Mouse (Mus musculus) granulocyte monocyte progenitor cell, adult 5-6 weeks (primary cell): ENCODE data around the gene Tars2. TPM values are rescaled to one million over a fixed set of nuclear protein-coding genes. Genes with fewer than 3 reads are reported as not detected.

Source experiments
- ATAC-seq: replicated peaks from 2 replicates; pipeline ENCODE4 v1.8.0; 2016; ENCODE audit warnings: mild to moderate bottlenecking, moderate TSS enrichment, inconsistent platforms; ENCODE audit not compliant: poor library complexity, severe bottlenecking
- total RNA-seq, 2 experiments: library from RNA; stranded (forward) in 1 of 2; stranded (reverse) in 1 of 2; fragments of 200-712, 200-1000 nt in 1 of 2; fragments of >200 nt in 1 of 2; fragmentation: Nextera tagmentation in 1 of 2; gene quantifications; 2 replicates each; pipeline ENCODE4 v1.2.3; 2014 to 2017

The Tars2 gene
- total RNA-seq, 2 experiments from 2014 or later: 47.6 to 63.0 TPM

DNA sequence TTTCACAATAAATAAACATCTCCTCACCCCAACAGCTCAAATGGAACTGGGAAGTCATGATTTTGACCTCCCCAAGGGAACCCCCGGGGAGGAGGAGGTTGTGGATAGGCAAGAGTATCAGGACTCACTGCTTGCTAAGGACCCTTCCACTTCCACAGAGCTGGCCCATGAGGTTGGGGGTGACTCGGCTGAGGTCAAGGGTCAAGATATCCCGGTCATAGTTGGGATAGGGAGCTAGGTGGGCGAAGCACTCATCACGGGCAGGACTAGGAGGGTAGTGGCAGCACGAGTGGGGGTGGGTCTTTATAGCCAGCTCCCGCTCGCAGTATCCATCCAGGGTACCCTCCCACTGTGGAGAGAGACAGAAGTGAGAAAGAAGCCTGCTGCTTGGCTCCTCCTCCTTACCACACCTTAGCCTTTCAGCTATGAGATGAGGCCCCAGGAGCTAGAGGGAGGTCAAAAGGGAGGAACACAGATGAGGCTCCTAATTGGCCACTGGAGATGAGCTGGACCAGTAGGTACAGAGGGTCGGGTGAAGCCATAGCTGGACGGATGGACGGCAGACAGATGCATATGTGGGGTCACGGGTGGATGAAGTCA, 24.8 kb downstream of the Tars2 start:
- ATAC-seq: no peak

DNA sequence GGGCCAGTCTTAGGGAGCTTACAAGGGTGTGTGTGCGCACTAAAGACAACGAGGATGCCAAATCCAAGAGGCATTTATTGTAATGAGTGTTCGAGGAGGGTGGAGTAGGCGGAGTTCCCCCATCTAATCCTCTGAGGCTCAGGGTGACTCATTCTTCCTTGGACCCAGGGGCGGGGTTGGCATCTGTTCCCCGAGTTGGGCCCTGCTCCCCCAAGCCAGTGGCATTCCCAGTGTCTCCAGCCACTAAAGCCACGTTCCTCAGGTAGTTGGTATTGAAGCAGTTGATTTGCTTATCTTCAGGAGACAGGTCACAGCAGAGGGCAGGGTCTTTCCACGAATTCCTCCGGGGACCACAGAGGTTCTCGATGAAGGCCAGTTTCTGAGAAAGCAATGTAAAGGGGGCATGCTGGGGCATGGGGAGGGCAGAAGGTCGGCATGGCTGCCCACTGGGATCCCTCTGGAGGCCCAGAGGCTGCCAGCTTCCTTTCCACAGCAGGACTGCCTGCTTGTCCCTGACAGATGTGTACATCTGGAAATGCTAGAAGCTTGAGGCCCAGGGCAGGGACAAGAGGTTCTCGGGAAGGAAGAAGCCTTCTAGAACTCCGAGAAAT, 25.8 kb downstream of the Tars2 start:
- no peak for ATAC-seq

DNA sequence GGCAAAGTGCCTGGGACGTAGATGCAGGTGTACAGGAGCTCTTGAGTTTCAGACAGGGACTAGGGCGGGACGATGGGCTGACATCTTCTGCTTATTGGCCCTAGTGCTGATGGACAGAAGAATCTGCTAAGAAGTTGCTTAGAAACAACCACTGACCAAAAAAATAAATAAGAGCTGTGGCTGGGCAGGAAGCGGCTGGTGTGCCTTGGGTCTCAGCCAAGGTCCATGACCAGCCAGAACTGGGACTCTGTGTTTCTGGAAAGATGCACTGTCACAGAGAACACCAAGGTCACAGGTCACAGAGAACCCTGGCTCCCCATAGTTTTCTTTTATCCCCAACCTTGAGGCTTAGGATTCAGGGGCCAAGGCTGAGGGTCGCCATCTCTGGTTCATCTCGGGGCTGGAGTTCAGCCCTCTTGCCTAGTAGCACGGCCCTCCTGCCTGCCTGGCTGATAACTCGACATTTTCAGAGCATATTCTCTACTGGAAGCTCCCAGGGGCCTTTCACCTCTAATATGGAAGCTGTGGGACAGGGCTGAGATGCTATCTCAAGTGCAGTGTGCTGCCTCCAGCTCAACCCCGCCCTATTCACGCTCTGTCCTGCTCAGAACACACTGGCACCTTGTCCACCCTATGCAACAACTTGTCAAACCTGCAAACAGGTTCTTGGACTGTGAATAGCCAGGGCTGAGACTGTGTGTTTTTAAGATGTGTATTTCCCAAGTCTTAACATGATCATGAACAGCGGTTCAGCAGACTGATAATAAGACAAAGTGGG, 27.1 kb downstream of the Tars2 start:
- peak; percentile 52 for ATAC-seq

DNA sequence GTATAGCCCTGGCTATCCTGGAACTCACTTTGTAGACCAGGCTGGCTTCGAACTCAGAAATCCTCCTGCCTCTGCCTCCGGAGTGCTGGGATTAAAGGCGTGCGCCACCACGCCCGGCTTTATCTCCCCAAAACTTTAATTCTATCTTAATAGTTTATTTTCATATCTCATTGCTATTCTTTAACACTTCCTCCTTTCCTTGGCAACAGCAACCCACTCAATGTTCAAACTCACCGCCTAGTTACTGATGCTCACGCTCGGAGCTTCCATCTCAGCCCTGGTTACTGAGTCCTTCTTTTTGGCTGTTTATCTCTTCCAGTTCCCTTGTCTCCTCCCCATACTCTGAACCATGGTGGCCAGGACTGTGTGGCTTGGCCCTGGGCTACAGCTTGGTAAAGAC, 27.7 kb downstream of the Tars2 start:
- ATAC-seq: no peak; the same call in 1 of the 2 replicates

DNA sequence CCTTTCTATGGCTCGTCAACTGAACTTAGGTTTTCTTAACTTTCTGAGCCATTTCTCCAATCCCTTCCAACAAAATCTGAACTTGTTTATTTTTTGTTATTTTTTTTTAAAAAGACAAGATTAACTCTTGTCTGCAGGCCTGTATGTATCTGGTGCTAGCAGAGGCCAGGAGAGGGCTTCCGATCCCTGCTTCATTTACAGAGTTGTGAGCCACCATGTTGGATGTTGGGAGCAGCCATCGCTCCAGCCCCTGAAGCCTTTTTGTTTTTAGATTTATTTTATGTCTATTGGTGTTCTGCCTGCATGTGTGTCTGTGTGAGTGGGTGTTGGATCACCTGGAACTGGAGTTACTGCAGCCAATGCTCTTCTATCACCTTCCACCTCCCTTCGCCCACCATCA, 28.2 kb downstream of the Tars2 start:
- ATAC-seq: no peak

DNA sequence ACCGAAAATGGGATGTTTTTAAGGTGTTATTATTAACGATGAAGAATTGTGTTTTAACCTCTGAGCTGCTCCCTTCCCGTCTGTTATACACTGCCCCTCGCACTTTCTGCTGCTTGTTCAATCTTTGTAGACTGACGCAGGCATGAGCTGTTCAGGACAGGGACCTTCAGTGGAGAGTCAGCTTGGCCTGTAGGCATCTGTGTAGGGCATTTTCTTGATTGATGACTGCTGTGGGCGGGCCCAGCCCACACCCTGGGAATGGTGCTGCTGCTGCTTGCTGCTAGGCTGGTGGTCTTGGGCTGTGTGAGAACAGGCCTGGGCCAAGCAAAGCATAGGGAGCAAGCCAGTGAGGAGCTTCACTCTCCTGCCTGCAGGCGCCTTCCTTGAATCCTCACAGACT, 29.6 kb downstream of the Tars2 start:
- no peak for ATAC-seq

DNA sequence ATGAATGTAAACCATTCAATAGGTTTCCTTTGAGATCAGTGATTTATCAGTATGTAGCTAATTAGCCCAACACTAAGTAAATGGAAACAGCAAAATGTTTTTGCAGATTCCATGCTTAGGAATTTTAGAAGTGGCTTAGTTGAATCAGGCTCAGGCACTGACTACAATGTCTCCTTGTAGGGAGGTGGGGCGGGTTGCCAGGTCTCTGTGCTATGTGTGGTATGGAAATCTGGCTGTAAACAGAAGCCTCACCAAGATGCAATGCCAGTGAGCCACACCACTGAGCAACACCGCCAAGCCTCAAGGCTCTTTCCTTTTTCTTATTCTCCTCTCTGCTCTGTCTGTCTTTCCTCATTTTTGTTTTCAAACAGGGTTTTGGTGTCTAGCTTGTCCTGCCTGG, 31.1 kb downstream of the Tars2 start:
- ATAC-seq: no peak

DNA sequence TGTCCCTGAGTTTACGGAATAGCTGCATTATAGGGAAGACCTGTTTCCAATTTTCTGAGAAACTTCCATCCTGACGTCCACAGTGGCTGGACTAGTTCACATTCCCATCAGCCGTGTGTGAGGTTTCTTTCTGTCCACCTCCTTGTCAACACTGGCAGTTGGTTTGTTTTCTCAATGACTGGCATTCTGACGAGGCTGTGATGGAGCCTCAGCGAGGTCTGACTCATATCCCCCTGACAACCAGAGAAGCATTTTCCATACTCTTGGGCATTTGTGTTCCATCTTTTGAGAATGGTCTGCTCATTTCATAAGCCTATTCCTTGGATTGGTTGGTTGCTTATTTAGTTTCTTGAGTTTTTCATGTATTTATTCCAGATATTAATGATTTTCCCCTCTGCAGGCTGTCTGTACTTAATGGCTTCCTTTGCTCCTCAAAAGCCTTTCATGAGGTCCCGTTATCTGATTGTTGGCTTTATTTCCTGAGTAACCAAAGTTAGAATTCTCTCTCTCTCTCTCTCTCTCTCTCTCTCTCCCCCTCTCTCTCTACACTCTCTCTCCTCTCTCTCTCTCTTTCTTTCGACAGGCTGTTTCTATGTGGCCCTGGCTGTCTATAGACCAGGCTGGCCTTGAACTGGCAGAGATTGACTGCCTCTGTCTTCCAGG, 33.2 kb downstream of the Tars2 start:
- no peak for ATAC-seq

DNA sequence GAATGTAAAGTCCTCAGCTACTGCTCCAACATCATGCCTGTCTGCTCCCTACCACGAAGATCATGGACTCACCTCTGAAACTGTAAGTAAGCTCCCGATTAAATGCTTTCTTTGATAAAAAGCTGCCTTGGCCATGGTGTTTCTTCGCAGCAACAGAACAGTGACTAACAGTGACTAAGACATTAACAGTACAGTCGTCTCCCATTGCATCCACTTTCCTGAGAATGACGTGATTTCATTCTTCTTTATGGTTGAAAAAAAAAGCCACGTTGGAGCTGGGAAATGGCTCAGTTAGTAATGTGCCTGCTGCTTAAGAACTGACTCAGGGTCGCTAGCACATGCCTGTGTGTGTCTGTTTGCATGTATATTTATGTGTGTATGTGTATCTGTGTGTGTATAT, 34.1 kb downstream of the Tars2 start:
- ATAC-seq: no peak

DNA sequence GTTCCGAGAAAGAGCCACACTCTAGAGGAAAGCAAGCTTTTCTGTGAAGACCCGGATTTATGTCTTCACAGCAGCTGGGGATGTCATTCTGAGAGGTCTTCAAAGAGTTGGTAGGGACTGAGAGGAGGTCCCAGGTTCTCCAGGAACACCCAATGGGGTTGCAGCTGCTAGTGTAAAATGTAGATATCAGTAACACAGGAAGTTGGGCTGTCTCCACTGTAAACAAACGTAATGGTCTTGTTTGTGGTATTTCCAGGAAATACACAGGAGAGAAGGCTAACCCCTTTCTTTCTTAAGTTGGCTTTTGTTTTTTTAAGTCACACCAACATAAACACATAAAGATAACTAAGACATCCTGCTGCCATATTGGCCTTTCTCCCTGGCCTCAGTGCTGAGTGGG, 37.6 kb downstream of the Tars2 start:
- no peak for ATAC-seq

DNA sequence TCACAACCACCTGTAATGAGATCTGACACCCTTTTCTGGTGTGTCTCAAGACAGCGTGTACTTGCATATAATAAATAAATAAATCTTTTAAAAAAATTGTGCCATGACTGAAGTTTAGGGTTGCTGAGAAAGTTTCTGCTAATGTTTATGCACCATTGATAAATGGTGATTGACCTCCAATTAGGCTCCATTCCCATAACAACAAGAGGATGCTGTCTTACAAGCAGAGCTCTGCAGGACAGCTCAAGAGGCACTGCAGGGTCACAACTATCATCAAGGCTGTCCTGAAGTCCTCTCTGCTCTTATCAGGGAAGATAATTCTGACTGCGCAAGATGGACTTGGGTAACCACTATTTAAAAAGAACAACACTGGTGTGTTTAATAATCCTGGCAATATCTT, 41.9 kb downstream of the Tars2 start:
- no peak for ATAC-seq

DNA sequence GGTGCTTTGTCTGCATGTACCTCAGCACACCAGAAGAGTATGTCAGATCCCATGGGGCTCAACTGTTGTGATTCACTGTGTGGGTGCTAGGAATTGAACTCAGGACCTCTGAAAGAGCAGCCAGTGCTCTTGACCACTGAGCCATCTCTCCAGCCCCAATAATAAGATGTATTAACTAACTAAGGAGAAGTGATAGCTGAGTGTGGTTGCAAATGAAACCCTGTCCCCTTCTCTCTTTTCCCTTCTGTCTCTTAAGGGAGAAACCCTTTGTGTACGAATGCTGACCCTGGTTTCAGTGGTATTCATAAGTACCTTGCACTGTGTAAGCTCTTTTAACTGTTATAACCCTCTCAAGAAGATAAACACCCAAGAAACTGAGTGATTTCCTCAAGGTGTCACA, 43.9 kb downstream of the Tars2 start:
- ATAC-seq: no peak

DNA sequence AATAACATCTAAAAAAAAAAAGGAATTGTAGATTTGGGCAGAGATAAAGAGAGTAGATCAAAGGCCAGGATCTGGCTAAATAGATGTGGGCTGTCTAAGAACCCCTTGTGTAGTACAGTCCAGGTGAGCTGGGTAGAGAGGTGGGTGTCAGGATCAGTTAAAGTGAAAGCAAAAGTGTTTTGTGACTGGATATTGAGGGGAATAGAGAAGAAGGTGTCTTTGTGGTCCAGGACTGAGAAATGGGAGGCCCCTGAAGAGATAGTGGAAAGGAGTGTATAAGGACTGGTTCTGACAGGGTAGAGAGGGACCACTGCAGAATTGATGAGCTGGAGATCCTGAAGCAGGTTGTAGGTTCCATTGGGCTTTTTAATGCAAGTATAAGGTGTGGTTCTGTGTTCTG, 50.0 kb downstream of the Tars2 start:
- no peak for ATAC-seq

DNA sequence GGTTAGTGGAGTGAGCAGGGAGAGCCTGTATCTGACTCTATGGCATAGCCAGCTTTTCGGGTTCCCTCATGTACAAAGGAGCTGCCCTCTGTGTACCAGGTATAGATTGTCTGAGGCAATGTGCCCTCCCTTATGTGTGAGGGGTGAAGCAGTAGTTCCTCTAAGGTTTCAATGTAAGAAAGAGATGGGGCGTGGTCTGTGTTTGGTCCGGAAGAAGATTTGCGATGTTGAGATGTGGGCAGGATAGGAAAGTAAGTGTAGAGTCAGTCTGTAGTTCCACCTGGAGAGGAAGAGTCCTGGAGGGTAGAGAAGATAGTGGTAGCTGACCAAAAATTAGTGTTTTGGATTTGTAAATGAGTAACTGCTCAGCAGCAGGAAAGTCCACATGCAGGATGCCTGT, 51.0 kb downstream of the Tars2 start:
- ATAC-seq: no peak

DNA sequence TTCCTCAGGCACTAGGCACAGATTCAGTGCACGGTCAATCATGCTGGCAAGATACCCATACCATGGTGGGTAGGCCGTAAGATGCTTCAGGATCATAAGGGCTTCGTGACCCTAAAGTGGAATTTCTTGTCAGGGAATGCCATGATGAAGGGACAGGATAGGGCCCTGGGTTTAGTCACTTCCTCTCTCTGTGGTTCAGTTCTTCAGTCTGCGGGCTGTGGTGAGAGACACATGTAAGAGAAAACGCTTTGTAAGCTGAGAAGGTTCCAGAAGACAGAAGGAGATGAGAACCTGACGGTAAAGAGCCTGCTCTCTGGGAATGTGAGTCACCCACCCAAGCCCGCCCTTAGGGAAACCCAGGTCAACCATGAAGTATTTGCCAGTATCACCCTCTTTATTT, 52.5 kb downstream of the Tars2 start:
- peak; percentile 79 for ATAC-seq

DNA sequence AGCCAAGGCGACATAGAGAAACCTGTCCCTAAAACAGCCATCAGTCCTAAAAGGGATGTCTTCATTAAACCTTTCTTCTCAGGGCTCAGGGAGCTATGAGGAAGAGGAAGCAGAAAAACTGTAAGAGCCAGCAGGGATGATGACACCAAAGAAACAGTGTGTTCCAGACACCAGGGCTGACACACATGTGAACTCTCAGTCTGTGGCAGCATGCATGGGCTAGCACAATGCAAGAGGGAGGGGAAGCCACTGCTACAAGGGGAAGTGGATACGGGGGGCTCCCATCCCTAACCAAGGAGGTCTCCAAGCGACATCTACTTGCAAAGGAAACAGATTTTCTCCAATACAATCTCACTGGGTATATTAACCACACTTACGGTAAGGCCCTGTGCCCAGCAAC, 53.7 kb downstream of the Tars2 start:
- peak; percentile 87 for ATAC-seq

DNA sequence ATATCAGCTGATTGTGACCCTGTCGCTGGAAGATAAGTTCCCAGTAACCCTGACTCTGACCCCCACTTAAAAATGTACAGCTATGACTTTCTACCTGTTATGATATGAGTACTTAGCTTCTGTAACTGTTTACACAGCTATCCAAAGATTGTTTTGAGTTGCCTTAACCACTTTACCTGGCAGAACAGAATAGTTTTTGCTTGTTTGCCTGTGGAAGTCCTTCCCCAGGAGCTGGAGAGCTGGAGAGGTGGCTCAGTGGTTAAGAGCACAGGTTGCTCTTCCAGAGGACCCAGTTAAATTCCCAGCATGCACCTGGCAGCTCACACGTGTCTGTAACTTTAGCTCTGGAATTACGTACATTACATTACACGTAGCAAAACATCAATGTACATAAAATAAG, 55.4 kb downstream of the Tars2 start:
- ATAC-seq: no peak

DNA sequence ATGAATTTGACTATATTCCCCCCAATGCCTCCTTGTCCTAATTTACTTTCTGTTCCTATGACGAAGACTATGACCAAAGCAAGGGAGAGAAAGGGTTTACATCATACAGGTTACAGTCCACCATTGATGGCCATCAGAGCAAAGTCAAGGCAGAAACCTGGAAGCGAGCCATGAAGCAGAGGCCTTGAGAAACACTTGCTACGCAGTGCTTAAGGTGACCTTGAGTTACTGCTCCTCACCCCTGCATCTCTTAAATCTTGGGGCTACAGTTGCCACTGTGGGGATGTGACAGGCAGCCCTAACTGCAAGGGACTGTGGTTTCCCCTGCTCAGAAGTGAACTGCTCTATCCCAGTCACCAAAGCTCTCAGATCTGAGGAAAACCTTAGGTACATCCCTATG, 56.7 kb downstream of the Tars2 start:
- ATAC-seq: no peak

DNA sequence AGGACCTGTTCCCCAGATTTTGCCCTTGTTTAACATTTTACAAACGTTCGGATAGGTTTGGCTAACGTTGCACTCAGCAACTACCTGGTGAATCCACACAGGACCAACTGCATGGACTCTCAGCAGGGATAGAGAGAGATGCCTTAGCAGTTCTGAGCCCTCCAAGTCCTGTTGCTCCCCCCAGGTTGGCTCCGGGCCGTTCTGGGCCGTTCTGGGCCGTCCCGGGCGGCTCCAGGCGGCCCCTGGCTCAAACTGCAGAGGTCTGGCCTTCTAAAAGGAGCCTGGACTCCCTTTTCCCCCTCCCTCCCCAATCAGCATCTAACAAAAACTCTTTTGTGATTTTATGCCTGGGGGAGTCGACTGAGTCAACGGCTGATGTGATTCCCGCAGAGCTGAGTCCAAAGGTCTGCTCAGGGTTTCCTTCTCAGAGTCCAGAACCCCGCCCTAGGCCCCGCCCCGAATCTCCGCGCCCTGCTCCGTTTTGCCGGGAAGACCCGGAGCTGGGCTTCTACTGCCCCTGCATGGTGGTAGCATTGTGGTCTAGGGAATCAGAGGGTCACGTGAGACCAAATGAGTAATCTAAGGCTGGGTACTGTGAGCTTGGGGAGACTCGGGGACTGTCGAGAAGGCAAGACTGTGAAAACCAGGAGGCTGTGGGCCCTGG, 58.0 kb downstream of the Tars2 start:
- ATAC-seq: peak; percentile 72

DNA sequence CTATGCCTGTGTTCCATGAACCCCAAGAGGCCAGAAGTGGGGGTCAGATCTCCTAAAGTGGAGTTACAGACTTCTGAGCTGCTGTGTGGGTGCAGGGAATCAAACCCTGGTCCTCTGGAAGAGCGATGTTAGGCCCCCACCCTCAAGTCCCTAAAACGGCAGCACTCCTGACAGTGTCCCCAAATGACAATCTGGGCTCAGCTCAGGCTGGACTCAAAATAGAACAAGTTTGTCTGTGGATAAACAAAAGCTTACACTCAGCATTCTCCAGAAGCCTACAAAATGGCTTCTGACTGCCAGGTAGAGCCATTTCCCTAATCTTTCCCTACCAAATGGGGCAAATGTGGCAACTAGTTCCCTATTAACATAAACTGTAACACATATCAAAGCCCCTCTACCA, 58.9 kb downstream of the Tars2 start:
- no peak for ATAC-seq

DNA sequence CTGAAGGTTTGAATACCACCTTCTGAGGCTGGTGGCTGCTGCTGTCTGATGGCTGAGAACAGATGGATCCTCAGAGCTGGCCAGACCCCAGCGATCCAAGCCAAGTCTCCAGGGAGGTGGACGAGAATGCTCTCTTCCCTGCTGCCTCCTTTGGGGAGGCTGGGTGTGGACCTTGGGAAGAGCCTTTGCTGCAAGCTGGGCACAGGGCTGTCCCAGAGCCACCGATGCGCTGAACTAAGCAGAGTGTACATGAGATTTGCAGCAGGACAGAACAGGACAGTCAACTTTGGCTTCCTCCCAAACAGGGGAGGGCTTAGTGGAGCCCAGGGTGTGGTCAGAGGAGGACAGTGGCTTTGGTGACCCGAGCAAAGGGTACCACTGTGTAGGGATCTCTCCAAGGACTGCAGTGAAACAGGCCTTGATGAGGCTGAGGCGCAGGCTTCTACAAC, 59.7 kb downstream of the Tars2 start:
- ATAC-seq: no peak
